Mouse (Mus musculus) hindbrain, embryonic 14.5 days (tissue): ENCODE data around the gene Kat7. TPM values are rescaled to one million over a fixed set of nuclear protein-coding genes. Genes with fewer than 3 reads are reported as not detected.

ENCODE experiments used
- ATAC-seq: fragments of 200-750 bp; cut with Nextera tagmentation; 2 replicates; pipeline ENCODE4 v1.8.0; 2017; ENCODE audit warnings: moderate number of reproducible peaks, mild to moderate bottlenecking, moderate TSS enrichment, moderate library complexity; ENCODE audit not compliant: low FRiP score
- DNase-seq: peaks from one replicate; pipeline ENCODE4 v3.0.0-alpha.2; 2015; ENCODE audit warnings: low spot score
- H3K27ac ChIP-seq: fragments of 300-500 bp; sonication (generic); 2 replicates; pipeline ENCODE4 v1.5.1; 2014; ENCODE audit warnings: mild to moderate bottlenecking, moderate library complexity
- H3K27me3 ChIP-seq: fragments of 300-500 bp; sonication (generic); 2 replicates; pipeline ENCODE4 v1.6.1; 2014; ENCODE audit warnings: mild to moderate bottlenecking, low read length, mixed read lengths; ENCODE audit not compliant: control insufficient read depth, insufficient read depth
- H3K36me3 ChIP-seq: fragments of 300-500 bp; sonication (generic); replicated peaks from 2 replicates; pipeline ENCODE4 v1.6.1; 2014; ENCODE audit not compliant: control insufficient read depth, insufficient read depth
- H3K4me1 ChIP-seq: fragments of 300-500 bp; sonication (generic); replicated peaks from 2 replicates; pipeline ENCODE4 v1.6.1; 2014; ENCODE audit warnings: antibody characterized with exemption, low read length, mixed read lengths; ENCODE audit not compliant: control insufficient read depth, insufficient read depth
- H3K4me2 ChIP-seq: fragments of 300-500 bp; sonication (generic); replicated peaks from 2 replicates; pipeline ENCODE4 v1.6.1; 2014; ENCODE audit warnings: mild to moderate bottlenecking, moderate library complexity
- H3K4me3 ChIP-seq: fragments of 300-500 bp; sonication (generic); replicated peaks from 2 replicates; pipeline ENCODE4 v1.5.1; 2014; ENCODE audit warnings: mild to moderate bottlenecking, low read length
- H3K9ac ChIP-seq: fragments of 300-500 bp; sonication (generic); 2 replicates; pipeline ENCODE4 v1.6.1; 2014
- H3K9me3 ChIP-seq: fragments of 300-500 bp; sonication (generic); 2 replicates; pipeline ENCODE4 v1.6.1; 2016; ENCODE audit warnings: low read length; ENCODE audit not compliant: control insufficient read depth
- WGBS: fragments of 180-500 bp; shearing (Covaris S2); extraction: QIAGEN DNeasy Blood & Tissue Kit; methylation state at CpG from one replicate; pipeline ENCODE4 v1.1.7; 2014; 5-methylcytosine and 5-hydroxymethylcytosine counted together
- polyA plus RNA-seq: library from polyadenylated mRNA; unstranded; fragments of >200 nt; fragmentation: Nextera tagmentation; extraction: Ambion mirVana; gene quantifications from 2 replicates; pipeline ENCODE4 v1.2.1, GENCODE M21; 2014

The Kat7 gene
- polyA plus RNA-seq, 1 experiment from 2014 or later: 58.1 TPM

DNA sequence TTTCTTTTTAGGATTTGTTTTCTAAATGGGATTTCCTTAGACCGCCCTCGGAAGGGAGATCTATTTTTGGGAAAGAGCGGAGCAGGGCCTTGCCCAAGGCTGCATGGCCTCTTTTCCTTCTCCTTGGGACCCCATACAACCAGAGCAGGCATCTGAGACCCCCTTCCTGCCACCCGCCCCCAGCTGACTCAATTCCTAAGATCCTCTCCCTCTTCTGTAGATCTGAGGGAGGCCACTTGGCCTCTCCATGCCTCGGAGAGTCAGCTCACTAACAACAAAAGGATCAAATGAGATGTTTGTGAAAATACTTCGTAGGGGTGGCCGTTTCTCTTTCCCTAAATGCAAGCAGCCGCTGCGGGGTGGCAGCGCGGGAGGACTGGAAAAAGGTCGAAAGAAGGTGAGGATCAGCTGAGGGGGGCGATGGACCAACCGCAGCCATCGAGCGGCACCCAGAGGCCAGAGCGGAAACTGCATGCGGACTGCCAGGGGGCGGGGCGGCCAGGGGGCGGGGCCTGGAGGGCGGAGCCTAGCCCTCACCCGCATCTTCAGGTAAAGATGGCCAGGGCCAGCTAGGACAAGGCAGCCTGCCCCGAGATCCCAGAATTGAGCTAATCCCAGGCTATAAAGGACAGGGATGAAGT is 78.2 kb downstream of the Kat7 start:
- Histone ChIP-seq H3K9ac (0 out of 2 replicates have a peak overlapping the region, but pooled peaks have one; percentile 12), H3K27ac (no peak overlapping the region)
- WGBS: 9% methylated on average over 24 of the region's 24 CpGs

DNA sequence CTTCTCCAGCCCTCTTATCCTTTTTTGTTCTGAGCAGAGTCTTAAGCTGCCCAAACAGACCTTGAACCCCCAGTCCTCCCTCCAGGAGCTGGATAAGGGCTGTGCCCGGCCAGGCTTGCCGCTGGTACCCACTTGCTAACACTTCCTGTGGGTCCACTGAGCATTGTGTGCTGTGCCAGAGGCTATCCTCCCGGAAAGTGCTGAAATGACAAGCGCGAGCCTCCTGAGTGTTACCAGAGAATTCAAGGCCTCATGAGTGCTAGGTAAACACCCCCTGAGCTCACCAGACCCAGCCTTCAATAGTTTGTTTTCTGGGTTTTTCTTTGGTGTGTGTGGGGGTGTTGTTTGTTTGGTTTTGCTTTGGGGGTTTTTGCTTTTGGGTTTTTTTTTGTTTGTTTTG is 82.6 kb downstream of the Kat7 start:
- Histone ChIP-seq H3K4me1 (peaks cover 5% of the 10 kb centered on the region; the same call in 1 of the 2 replicates), H3K36me3 (no peaks in the 10 kb centered on the region), H3K9me3 (no peaks in the 10 kb centered on the region), H3K9ac (no peak overlapping the region), H3K27ac (no peak overlapping the region), H3K27me3 (peaks cover 38% of the 10 kb centered on the region), H3K4me3 (no peak overlapping the region), H3K4me2 (no peak overlapping the region)
- WGBS: 63% methylated on average over 5 of the region's 5 CpGs
- no peak for DNase-seq
- ATAC-seq: no peak

More for the DNA sequence above, 78.2 kb downstream of the Kat7 start:
- peak overlapping the region; percentile 39 for H3K4me2 ChIP-seq
- DNase-seq (peak; percentile 77), ATAC-seq (no peak)
- no peaks in the 10 kb centered on the region for H3K4me1 ChIP-seq
- H3K9me3 ChIP-seq: no peaks in the 10 kb centered on the region
- H3K4me3 ChIP-seq: no peak overlapping the region
- H3K36me3 ChIP-seq: no peaks in the 10 kb centered on the region
- H3K27me3 ChIP-seq: 0 out of 2 replicates have a peak, but pooled peaks cover 5% of the 10 kb centered on the region

DNA sequence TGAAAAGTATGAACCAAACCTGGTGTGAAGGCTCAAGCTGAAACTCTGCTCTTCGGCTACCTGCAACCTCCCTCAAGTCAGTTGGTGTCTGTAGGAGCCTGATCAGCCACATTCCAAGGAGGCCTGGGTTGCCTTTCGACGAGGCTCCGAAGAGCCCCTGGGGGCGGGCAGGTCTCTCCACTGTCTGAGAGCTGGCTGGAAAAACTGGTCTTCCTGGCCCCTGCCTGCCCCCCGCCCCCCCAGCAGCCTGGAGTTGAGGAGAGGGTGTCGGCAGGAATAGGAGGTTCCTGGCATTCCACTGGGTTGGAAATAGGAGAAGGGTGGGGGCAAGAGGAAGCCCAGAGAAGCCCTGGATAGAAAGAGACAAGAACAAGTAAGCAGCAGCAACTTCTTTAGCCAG is 84.6 kb downstream of the Kat7 start:
- Histone ChIP-seq H3K36me3 (no peaks in the 10 kb centered on the region), H3K27ac (no peak overlapping the region), H3K9me3 (no peaks in the 10 kb centered on the region), H3K4me1 (peaks cover 5% of the 10 kb centered on the region; the same call in 1 of the 2 replicates), H3K4me2 (no peak overlapping the region), H3K9ac (no peak overlapping the region), H3K4me3 (no peak overlapping the region), H3K27me3 (peaks cover 44% of the 10 kb centered on the region)
- no peak for ATAC-seq
- DNase-seq: no peak
- 30% methylated on average over 7 of the region's 7 CpGs for WGBS

Other genes starting within 250 kb of the Kat7 start
- 15.6 and 16.9 TPM in 2 replicates for gene Itga3, start 233.4 kb downstream of the Kat7 start, polyA plus RNA-seq
- gene Dlx3, start 190.1 kb downstream of the Kat7 start, polyA plus RNA-seq: 0.07 and 0.27 TPM in 2 replicates
- gene Dlx4, start 164.0 kb downstream of the Kat7 start, polyA plus RNA-seq: not detected in 2 replicates
- gene Tac4, start 48.7 kb downstream of the Kat7 start, polyA plus RNA-seq: 0.17 TPM in 1 of 2 replicates, not detected in the other
- 2.8 and 3.5 TPM in 2 replicates for gene Fam117a, start 26.8 kb upstream of the Kat7 start, polyA plus RNA-seq
- gene Slc35b1, start 74.4 kb upstream of the Kat7 start, polyA plus RNA-seq: 144 and 153 TPM in 2 replicates
- gene Spop, start 103.8 kb upstream of the Kat7 start, polyA plus RNA-seq: 160 and 167 TPM in 2 replicates
- gene Nxph3, start 204.3 kb upstream of the Kat7 start, polyA plus RNA-seq: 2.0 and 2.2 TPM in 2 replicates